Mouse (Mus musculus) midbrain, embryonic 11.5 days (tissue): Measurements from ENCODE around the gene Shisa7. TPM values are rescaled to one million over a fixed set of nuclear protein-coding genes. Genes with fewer than 3 reads are reported as not detected.
"Not testable (repeated sequence)": the region's sequence is repeated elsewhere in the genome, so short reads cannot be mapped to it uniquely, and the experiment has no call there.

ENCODE experiments used
- ATAC-seq: fragments of 200-750 bp; cut with Nextera tagmentation; 2 replicates; pipeline ENCODE4 v1.8.0; 2017; ENCODE audit warnings: moderate TSS enrichment, moderate library complexity; ENCODE audit not compliant: low FRiP score
- DNase-seq: peaks from one replicate; pipeline ENCODE4 v3.0.0; 2015; ENCODE audit warnings: low spot score; ENCODE audit errors: missing footprints
- H3K27ac ChIP-seq: fragments of 300-500 bp; sonication (generic); 2 replicates; pipeline ENCODE4 v1.5.1; 2014; ENCODE audit warnings: low read depth, low read length
- H3K27me3 ChIP-seq: fragments of 300-500 bp; sonication (generic); 2 replicates; pipeline ENCODE4 v1.6.1; 2014; ENCODE audit warnings: mild to moderate bottlenecking, low read length, moderate library complexity, mixed read lengths; ENCODE audit not compliant: control insufficient read depth, insufficient read depth
- H3K36me3 ChIP-seq: fragments of 300-500 bp; sonication (generic); 2 replicates; pipeline ENCODE4 v1.6.1; 2014; ENCODE audit warnings: mild to moderate bottlenecking, low read length, moderate library complexity, mixed read lengths; ENCODE audit not compliant: control insufficient read depth, insufficient read depth
- H3K4me1 ChIP-seq: fragments of 300-500 bp; sonication (generic); 2 replicates; pipeline ENCODE4 v1.6.1; 2014; ENCODE audit warnings: low read length; ENCODE audit not compliant: control insufficient read depth, insufficient read depth
- H3K4me2 ChIP-seq: fragments of 300-500 bp; sonication (generic); 2 replicates; pipeline ENCODE4 v1.6.1; 2014; ENCODE audit warnings: mild to moderate bottlenecking, moderate library complexity
- H3K4me3 ChIP-seq: fragments of 300-500 bp; sonication (generic); 2 replicates; pipeline ENCODE4 v1.5.1; 2014; ENCODE audit warnings: low read depth, low read length
- H3K9ac ChIP-seq: fragments of 300-500 bp; sonication (generic); 2 replicates; pipeline ENCODE4 v1.6.1; 2014; ENCODE audit warnings: low read length
- H3K9me3 ChIP-seq: fragments of 300-500 bp; sonication (generic); 2 replicates; pipeline ENCODE4 v1.6.1; 2016; ENCODE audit warnings: low read length; ENCODE audit not compliant: control insufficient read depth
- WGBS: fragments of 180-500 bp; shearing (Covaris S2); extraction: QIAGEN DNeasy Blood & Tissue Kit; methylation state at CpG from one replicate; pipeline ENCODE4 v1.1.7; 2014; 5-methylcytosine and 5-hydroxymethylcytosine counted together
- polyA plus RNA-seq: library from polyadenylated mRNA; unstranded; fragments of >200 nt; fragmentation: Nextera tagmentation; extraction: Ambion mirVana; gene quantifications from 2 replicates; pipeline ENCODE4 v1.2.1, GENCODE M21; 2014

Shisa7 gene
- polyA plus RNA-seq, 1 experiment from 2014 or later = 2.4 TPM

DNA sequence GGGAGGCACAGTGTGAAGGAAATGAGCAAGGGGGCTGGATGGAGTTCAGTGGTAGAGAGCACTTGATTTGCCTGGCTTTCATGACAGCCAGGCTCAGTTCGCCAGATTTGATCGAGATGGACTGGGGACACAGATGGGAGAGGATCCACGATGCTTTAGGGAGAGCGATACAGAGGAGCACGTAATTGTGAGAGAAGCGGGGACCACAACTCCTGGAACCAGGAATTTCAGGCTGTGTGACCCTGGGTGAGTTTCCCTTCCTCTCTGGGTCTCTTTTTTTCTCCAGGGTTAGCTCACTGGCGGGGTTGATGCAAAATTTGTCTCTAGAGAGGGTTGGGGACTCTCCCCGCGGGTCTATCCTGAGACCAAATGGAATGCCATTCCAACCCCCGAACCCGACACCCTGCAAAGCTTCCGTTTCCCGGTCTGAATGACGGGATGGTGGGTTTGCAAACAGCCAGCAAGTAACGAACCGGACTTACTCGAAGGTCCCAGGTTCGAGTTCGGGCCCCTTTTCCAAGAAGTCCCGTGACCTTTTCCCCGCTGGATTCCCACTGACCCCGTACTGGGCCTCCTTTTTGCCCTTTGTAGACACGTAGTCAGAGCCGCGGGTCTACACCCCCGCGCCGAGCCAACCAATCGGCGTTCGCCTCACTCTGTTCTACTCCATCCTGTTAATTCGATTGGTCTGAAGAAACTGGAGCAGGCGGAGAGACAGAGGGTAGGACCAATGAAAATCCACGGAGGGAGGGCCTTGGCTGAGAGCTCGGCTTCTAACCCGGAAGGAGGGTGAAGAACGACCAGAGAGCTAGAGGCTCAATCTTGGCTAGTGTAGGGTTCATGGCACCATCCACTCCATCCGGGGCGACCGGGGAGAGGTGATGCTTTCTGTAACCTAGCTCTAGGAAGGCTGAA lies 21.3 kb upstream of the Shisa7 start:
- no peaks in the 10 kb centered on the region for H3K36me3 ChIP-seq
- peak overlapping the region; percentile 56 for H3K4me3 ChIP-seq
- WGBS = 5% methylated on average over 40 of the region's 40 CpGs
- H3K9ac ChIP-seq = peak overlapping the region; percentile 75
- H3K4me1 ChIP-seq = peaks cover 4% of the 10 kb centered on the region; the same call in 1 of the 2 replicates
- H3K9me3 ChIP-seq = no peaks in the 10 kb centered on the region
- DNase-seq (peak; percentile 99), ATAC-seq (peak; percentile 100)
- no peaks in the 10 kb centered on the region for H3K27me3 ChIP-seq
- no peak overlapping the region for H3K27ac ChIP-seq
- peak overlapping the region; percentile 57 for H3K4me2 ChIP-seq

DNA sequence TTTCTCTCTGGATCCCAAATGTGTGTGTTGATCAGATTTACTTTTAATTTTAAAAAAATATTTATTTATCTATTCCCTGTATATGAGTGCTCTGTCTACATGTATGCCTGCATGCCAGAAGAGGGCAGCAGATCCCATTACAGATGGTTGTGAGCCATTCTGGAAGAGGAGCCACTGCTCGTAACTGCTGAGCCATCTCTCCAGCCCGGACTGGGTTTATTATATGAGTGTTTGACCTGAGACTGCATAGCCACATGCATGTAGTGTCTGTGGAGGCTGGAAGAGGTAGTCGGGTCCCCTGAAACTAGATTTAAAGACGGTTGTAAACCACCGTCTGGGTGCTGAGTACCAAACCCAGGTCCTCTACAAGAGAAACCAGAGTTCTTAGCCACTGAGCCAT lies 20.6 kb upstream of the Shisa7 start:
- no peaks in the 10 kb centered on the region for H3K9me3 ChIP-seq
- no peak overlapping the region for H3K27ac ChIP-seq
- H3K4me1 ChIP-seq = peaks cover 4% of the 10 kb centered on the region; the same call in 1 of the 2 replicates
- ATAC-seq = no peak
- no peaks in the 10 kb centered on the region for H3K27me3 ChIP-seq
- no peak overlapping the region for H3K9ac ChIP-seq
- DNase-seq = no peak
- 59% methylated on average over 5 of the region's 5 CpGs for WGBS
- H3K4me2 ChIP-seq = peak overlapping the region; percentile 57
- no peak overlapping the region for H3K4me3 ChIP-seq
- H3K36me3 ChIP-seq = no peaks in the 10 kb centered on the region

DNA sequence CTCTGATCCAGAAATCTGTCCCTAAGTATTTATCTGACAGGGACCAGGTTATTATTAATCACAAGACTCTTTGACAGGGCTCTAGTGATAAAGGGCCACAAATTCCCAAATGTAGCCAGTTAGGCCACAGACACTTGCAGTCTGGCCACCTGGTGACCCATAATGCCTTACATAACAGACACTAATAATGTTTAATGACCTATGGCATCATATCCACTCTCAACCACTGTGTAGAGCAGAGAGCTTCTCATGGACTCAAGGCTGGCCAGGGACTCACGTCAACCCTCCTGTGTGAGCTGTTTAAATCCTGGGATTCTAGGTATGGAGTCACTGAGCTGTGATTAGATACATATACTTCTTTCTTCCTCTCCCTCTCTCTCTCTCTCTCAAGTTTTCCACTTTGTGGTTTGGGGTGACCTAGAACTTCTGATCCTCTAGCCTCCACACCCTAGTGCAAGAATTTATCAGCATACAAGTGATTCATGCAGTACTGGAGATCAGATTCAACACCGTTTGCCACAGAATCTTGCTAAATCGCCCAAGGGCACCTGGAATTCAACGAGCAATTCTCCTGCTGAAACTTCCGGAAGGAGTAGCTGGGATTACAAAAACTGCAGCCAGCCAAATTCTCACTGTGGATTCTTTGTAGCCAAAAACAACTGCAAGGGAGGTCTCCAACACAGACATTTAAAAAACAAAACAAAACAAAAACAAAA lies 19.8 kb upstream of the Shisa7 start:
- Histone ChIP-seq H3K4me2 (no peak overlapping the region), H3K9me3 (no peaks in the 10 kb centered on the region), H3K36me3 (no peaks in the 10 kb centered on the region), H3K9ac (no peak overlapping the region), H3K27me3 (no peaks in the 10 kb centered on the region), H3K4me3 (no peak overlapping the region), H3K27ac (no peak overlapping the region), H3K4me1 (peaks cover 4% of the 10 kb centered on the region; the same call in 1 of the 2 replicates)
- 84% methylated on average over 5 of the region's 5 CpGs for WGBS
- no peak for ATAC-seq
- DNase-seq = no peak

DNA sequence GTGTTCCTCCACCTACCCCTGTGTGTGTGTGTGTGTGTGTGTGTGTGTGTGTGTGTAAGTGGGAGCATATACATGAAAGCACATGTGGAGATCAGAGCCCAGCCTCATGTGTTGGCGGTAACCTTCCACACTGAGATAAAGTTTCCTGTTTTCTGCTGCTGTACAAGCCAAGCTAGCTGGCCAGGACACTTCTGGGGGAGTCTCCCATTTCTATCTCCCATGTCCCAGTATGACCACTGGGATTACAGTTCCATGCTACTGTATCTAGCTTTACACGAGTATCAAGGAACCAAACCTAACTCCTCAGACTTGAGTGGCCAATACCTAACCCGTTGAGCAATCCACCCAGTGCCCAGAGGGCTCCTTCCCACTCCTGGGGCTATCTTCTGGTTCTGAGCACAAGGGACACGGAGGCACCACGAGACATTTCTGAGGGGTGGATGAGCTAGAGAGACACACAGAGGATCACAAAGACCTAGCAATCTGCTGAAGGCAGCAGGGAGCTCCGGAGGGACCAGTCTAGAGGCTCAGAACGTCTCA lies 19.1 kb upstream of the Shisa7 start:
- Histone ChIP-seq H3K27me3 (no peaks in the 10 kb centered on the region), H3K4me1 (peaks cover 4% of the 10 kb centered on the region; the same call in 1 of the 2 replicates), H3K9me3 (no peaks in the 10 kb centered on the region), H3K4me2 (no peak overlapping the region), H3K4me3 (no peak overlapping the region), H3K9ac (no peak overlapping the region), H3K27ac (no peak overlapping the region), H3K36me3 (no peaks in the 10 kb centered on the region)
- no peak for DNase-seq
- 75% methylated on average over 7 of the region's 7 CpGs for WGBS
- ATAC-seq = no peak

DNA sequence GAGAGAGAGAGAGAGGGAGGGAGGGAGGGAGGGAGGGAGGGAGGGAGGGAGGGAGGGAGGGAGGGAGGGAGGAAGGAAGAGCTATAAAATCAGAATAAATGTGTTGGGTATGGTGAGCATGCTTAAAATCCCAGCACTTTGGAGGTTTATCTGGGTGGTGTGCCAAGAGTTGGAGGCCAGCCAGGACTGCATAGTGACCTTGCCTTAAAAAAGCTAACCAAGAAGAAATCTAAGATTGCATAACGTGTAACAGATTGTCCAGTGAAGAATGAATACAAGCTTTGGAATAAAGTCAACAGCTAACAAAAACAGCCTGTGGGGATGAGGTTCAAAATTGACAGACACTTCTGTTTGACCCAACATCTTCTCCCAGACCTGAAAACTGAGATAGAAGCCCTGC lies 18.5 kb upstream of the Shisa7 start:
- ATAC-seq (no peak), DNase-seq (no peak)
- Histone ChIP-seq H3K27me3 (no peaks in the 10 kb centered on the region), H3K9me3 (no peaks in the 10 kb centered on the region), H3K4me2 (no peak overlapping the region), H3K9ac (no peak overlapping the region), H3K36me3 (no peaks in the 10 kb centered on the region), H3K27ac (no peak overlapping the region), H3K4me1 (peaks cover 4% of the 10 kb centered on the region; the same call in 1 of the 2 replicates), H3K4me3 (no peak overlapping the region)
- 83% methylated on average over 1 of the region's 1 CpGs for WGBS

DNA sequence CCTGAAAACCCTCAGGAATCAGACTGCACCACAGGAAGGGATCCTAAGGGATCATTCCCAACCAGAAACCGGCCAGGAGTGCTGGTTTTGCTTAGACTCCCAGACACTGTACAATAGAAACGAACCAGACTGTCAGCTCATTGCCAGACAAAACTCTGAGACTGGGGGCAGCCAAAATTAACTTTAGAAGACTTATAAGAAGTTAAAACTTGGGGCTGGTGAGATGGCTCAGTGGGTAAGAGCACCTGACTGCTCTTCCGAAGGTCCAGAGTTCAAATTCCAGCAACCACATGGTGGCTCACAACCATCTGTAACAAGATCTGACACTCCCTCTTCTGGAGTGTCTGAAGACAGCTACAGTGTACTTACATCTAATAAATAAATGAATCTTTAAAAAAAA lies 16.4 kb upstream of the Shisa7 start:
- not testable (repeated sequence) for H3K27me3 ChIP-seq, H3K27ac ChIP-seq, H3K4me1 ChIP-seq, H3K4me3 ChIP-seq, H3K36me3 ChIP-seq, H3K9me3 ChIP-seq, H3K9ac ChIP-seq, H3K4me2 ChIP-seq, DNase-seq, ATAC-seq
- 74% methylated on average over 3 of the region's 3 CpGs for WGBS

DNA sequence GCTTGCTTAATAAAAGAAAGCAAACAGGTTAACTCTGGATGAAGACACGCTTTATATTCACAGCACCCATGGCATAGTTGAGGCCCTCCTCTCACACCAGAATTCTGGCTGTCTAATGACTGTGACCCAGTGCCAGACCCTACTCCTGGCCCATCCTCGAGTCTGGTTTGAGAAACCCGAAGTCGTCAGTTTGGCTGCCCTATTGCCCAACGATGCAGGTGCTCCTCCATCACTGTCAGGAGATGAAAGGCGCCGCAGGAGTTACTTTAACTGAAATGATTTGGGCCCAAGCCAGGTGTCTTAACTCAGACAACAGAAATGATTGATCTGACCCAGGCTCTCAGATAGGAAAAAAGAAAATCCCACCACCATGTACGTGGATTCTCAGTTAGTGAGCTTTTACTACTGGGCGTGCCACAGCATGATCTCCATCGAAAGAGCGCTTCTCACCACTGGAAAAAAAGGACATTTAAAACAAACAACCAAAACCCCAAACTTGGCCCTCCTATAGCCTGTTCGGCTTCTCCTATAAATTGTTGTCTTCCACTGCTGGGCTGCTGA lies 15.0 kb upstream of the Shisa7 start:
- no peaks in the 10 kb centered on the region for H3K9me3 ChIP-seq
- no peak overlapping the region for H3K9ac ChIP-seq
- H3K4me2 ChIP-seq = no peak overlapping the region
- WGBS = 84% methylated on average over 12 of the region's 12 CpGs
- H3K27ac ChIP-seq = no peak overlapping the region
- DNase-seq (no peak), ATAC-seq (no peak)
- H3K27me3 ChIP-seq = no peaks in the 10 kb centered on the region
- H3K4me1 ChIP-seq = no peaks in the 10 kb centered on the region
- H3K36me3 ChIP-seq = no peaks in the 10 kb centered on the region
- H3K4me3 ChIP-seq = no peak overlapping the region

DNA sequence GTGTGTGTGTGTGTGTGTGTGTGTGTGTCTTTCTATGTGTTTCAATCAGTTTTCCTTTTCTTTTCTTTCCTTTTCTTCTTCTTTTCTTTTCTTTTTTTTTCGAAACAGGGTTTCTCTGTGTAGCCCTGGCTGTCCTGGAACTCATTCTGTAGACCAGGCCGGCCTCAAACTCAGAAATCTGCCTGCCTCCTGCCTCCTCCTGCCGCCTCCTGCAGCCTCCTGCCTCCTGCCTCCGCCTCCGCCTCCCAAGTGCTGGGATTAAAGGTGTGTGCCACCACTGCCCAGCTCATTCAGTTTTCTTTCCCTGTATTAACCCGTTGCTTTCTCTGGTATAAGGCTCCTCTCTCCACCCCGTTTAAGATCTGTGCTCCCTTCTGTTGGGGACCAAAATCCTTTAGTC lies 12.8 kb upstream of the Shisa7 start:
- H3K4me3 ChIP-seq = no peak overlapping the region
- 60% methylated on average over 7 of the region's 7 CpGs for WGBS
- no peaks in the 10 kb centered on the region for H3K9me3 ChIP-seq
- no peak overlapping the region for H3K9ac ChIP-seq
- no peaks in the 10 kb centered on the region for H3K27me3 ChIP-seq
- DNase-seq = no peak
- no peak for ATAC-seq
- no peaks in the 10 kb centered on the region for H3K36me3 ChIP-seq
- no peak overlapping the region for H3K4me2 ChIP-seq
- no peak overlapping the region for H3K27ac ChIP-seq
- H3K4me1 ChIP-seq = no peaks in the 10 kb centered on the region
